14 mouse cellular contexts compared by ENCODE assay signal in genomic region chr19:30842640-30843039, GRCm38 (mm10).
DNase-seq lines count a peak whose midpoint lies in the region; ATAC-seq lines count a peak whose summit lies in the region.
"Had no signal": no experiment of that assay in that cellular context is flagged by ENCODE, and none has a peak within 500 bp of the region (broad histone marks: within the 10 kb centered on the region; RNA-seq: fewer than 3 reads in every experiment).

No protein-coding gene starts in this region.

- H3K27ac ChIP-seq in hindbrain, embryonic 13.5 days = no peak overlapping the region
- no peak overlapping the region for H3K27ac ChIP-seq in hindbrain, embryonic 16.5 days (ENCODE audit: low read depth, low read length)
- peak overlapping the region; percentile 46; the same call in 1 of the 2 replicates for H3K27ac ChIP-seq in neural tube, embryonic 13.5 days (replicated peaks)
- H3K27ac ChIP-seq: heart, embryonic 10.5 days; liver, embryonic 13.5 days had no signal

- no peak overlapping the region for H3K4me2 ChIP-seq in hindbrain, embryonic 13.5 days
- no peak overlapping the region for H3K4me2 ChIP-seq in hindbrain, embryonic 16.5 days (ENCODE audit: low read length)
- no peak overlapping the region for H3K4me2 ChIP-seq in neural tube, embryonic 13.5 days
- H3K4me2 ChIP-seq: liver, embryonic 13.5 days had no signal

- 0 out of 2 replicates have a peak, but pooled peaks have one; percentile 14 for ATAC-seq in hindbrain, embryonic 13.5 days (ENCODE audit: low FRiP score)
- no peak for ATAC-seq in hindbrain, embryonic 16.5 days
- no peak for ATAC-seq in neural tube, embryonic 13.5 days (ENCODE audit: low read depth)

- WGBS in hindbrain, embryonic 13.5 days = 77% methylated on average over 1 of the region's 1 CpGs
- 77% methylated on average over 1 of the region's 1 CpGs for WGBS in hindbrain, embryonic 16.5 days
- WGBS in neural tube, embryonic 13.5 days = 55% methylated on average over 1 of the region's 1 CpGs

- H3K9ac ChIP-seq in hindbrain, embryonic 13.5 days = no peak overlapping the region; the same call in 1 of the 2 replicates
- no peak overlapping the region for H3K9ac ChIP-seq in hindbrain, embryonic 16.5 days (ENCODE audit: low read depth, low read length)
- H3K9ac ChIP-seq in neural tube, embryonic 13.5 days = 0 out of 2 replicates have a peak overlapping the region, but pooled peaks have one; percentile 5
- H3K9ac ChIP-seq: liver, embryonic 13.5 days had no signal

- no peaks in the 10 kb centered on the region for H3K9me3 ChIP-seq in hindbrain, embryonic 13.5 days
- H3K9me3 ChIP-seq in hindbrain, embryonic 16.5 days (ENCODE audit: control insufficient read depth, low read length) = no peaks in the 10 kb centered on the region
- no peaks in the 10 kb centered on the region for H3K9me3 ChIP-seq in neural tube, embryonic 13.5 days
- H3K9me3 ChIP-seq: heart, embryonic 10.5 days; liver, embryonic 13.5 days had no signal

- DNase-seq in embryo, embryonic 11 days = peak; percentile 8
- DNase-seq in embryo, embryonic 10 days (ENCODE audit: low spot score) = no peak
- DNase-seq in neural tube, embryonic 10.5 days (ENCODE audit: extremely low spot score, low spot score) = no peak
- no peak for DNase-seq in kidney, postnatal 25 days
- no peak for DNase-seq in frontal cortex, postnatal 10 days (ENCODE audit: low spot score in 2 of 2)
- DNase-seq: cerebellum, adult 11 months; gastrocnemius, postnatal 10 days; liver, embryonic 13.5 days; right cerebral cortex, postnatal 14 days had no signal

- H3K36me3 ChIP-seq in hindbrain, embryonic 13.5 days = no peaks in the 10 kb centered on the region
- no peaks in the 10 kb centered on the region for H3K36me3 ChIP-seq in hindbrain, embryonic 16.5 days (ENCODE audit: control insufficient read depth, insufficient read depth, low read length)
- no peaks in the 10 kb centered on the region for H3K36me3 ChIP-seq in neural tube, embryonic 13.5 days
- H3K36me3 ChIP-seq: heart, embryonic 10.5 days; liver, embryonic 13.5 days had no signal

- 0 out of 2 replicates have a peak, but pooled peaks cover 4% of the 10 kb centered on the region for H3K4me1 ChIP-seq in hindbrain, embryonic 13.5 days (replicated peaks)
- H3K4me1 ChIP-seq in hindbrain, embryonic 16.5 days (ENCODE audit: control insufficient read depth, insufficient read depth, low read depth, low read length) = no peaks in the 10 kb centered on the region
- H3K4me1 ChIP-seq in neural tube, embryonic 13.5 days (replicated peaks) = peaks cover 9% of the 10 kb centered on the region; the same call in 1 of the 2 replicates
- H3K4me1 ChIP-seq: liver, embryonic 13.5 days had no signal

- H3K27me3 ChIP-seq in hindbrain, embryonic 13.5 days = no peaks in the 10 kb centered on the region
- no peaks in the 10 kb centered on the region for H3K27me3 ChIP-seq in hindbrain, embryonic 16.5 days (replicated peaks; ENCODE audit: control insufficient read depth, insufficient read depth, low read length)
- H3K27me3 ChIP-seq in neural tube, embryonic 13.5 days = no peaks in the 10 kb centered on the region
- H3K27me3 ChIP-seq: CH12.LX; liver, embryonic 13.5 days had no signal

- H3K4me3 ChIP-seq in hindbrain, embryonic 13.5 days = no peak overlapping the region
- H3K4me3 ChIP-seq in hindbrain, embryonic 16.5 days (ENCODE audit: low read length) = no peak overlapping the region
- H3K4me3 ChIP-seq in neural tube, embryonic 13.5 days = no peak overlapping the region
- H3K4me3 ChIP-seq: heart, embryonic 10.5 days; liver, embryonic 13.5 days had no signal
